Mouse (Mus musculus) spleen, postnatal 36 days (tissue): ENCODE measurements around the gene Ralbp1.

Experiments
- DNase-seq, 2 experiments: peaks; one replicate each; pipeline ENCODE4 v3.0.0; 2022; ENCODE audit warnings: low spot score in 2 of 2, mixed read lengths in 1 of 2

Ralbp1 gene

DNA sequence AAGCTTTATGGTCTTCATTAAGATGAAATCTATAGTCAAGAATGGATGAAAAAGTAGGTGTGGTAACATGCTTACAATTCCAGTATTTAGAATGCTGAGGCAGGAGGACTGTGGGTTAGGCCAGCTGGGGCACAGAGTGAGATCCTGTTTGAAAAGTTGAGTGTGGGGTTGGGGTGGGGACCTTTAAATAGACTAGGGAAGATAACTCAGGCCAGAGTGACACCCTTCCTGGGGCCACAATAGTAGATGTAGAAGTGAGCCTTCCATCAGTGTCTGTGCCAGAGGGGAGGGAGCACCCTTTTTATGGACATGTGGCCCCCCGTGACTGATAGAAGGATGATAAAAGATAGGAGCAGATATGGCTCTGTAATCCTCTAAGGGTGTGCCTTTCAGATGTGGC lies 86.2 kb downstream of the Ralbp1 start:
- no peak for DNase-seq

- no peak for DNase-seq
Measured at GRCm38 (mm10) chr17:65798446-65798845, 87.2 kb downstream of the Ralbp1 start.
